ENCODE assay signal across 16 mouse cellular contexts in the genomic region with DNA sequence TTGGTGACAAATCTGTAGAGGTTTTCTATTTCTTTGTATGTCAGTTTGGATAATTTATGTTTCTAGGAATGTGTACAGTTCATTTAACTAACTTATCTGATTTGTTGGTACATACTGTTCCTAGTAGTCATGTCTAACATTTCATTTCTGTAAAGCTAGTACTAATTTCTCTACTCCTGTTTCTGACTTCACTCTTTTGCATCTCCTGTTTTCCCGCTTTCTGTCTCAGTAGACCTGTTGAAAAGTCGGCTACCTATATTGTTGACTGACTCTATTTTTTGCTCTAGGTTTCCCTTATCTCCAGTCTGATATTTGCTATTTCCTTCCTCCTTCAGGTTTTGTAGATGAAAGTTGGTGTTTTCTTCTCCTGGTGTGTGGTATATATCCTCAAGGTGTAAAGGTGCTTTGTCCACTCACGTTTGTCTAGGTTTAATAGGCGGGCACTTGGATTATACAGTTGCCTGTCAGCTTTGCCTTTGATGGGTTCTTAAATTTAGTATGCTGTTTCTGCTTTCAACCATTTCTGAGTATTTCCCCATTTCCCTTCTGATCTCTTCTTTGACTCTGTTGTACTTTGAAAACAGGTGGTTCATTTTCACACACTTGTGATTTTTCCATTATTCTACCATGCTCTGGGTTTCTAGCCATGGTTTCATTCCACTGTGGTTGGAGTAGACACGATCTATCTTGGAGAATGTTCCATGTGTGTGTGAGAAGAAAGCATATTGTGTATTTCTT.
"Had no signal": no experiment of that assay in that cellular context is flagged by ENCODE, and none has a peak within 500 bp of the region (broad histone marks: within the 10 kb centered on the region; RNA-seq: fewer than 3 reads in every experiment).

No protein-coding gene starts in this region.

- H3K36me3 ChIP-seq: neural tube, embryonic 12.5 days; neural tube, embryonic 13.5 days; neural tube, embryonic 15.5 days; stomach, embryonic 15.5 days had no signal

- H3K4me3 ChIP-seq: neural tube, embryonic 12.5 days; neural tube, embryonic 13.5 days; neural tube, embryonic 15.5 days; stomach, embryonic 15.5 days had no signal

- H3K9ac ChIP-seq: neural tube, embryonic 12.5 days; neural tube, embryonic 13.5 days; neural tube, embryonic 15.5 days; stomach, embryonic 15.5 days had no signal

- H3K27me3 ChIP-seq: neural tube, embryonic 12.5 days; neural tube, embryonic 13.5 days; neural tube, embryonic 15.5 days; stomach, embryonic 15.5 days had no signal

- DNase-seq: retina, postnatal 1 day; right cerebral cortex, adult 18-20 months; right cerebral cortex, postnatal 14 days; right cerebral cortex, postnatal 25 days; right cerebral cortex, postnatal 4 days; spleen, adult 18-20 months; thymus, adult 18-20 months; thymus, adult 2 months; thymus, postnatal 14 days; thymus, postnatal 25 days; thymus, postnatal 36 days; thymus, postnatal 4 days had no signal

- H3K27ac ChIP-seq: neural tube, embryonic 12.5 days; neural tube, embryonic 13.5 days; neural tube, embryonic 15.5 days; stomach, embryonic 15.5 days had no signal

- H3K4me2 ChIP-seq: neural tube, embryonic 12.5 days; neural tube, embryonic 13.5 days; neural tube, embryonic 15.5 days; stomach, embryonic 15.5 days had no signal

- H3K4me1 ChIP-seq: neural tube, embryonic 12.5 days; neural tube, embryonic 13.5 days; neural tube, embryonic 15.5 days; stomach, embryonic 15.5 days had no signal

- H3K9me3 ChIP-seq: neural tube, embryonic 12.5 days; neural tube, embryonic 13.5 days; neural tube, embryonic 15.5 days; stomach, embryonic 15.5 days had no signal
